Mouse (Mus musculus) heart, embryonic 11.5 days (tissue): ENCODE results near the gene Il4ra. TPM values are rescaled to one million over a fixed set of nuclear protein-coding genes. Genes with fewer than 3 reads are reported as not detected.

Experiments
- ATAC-seq: fragments of 200-750 bp; cut with Nextera tagmentation; replicated peaks from 2 replicates; pipeline ENCODE4 v1.8.0; 2017; ENCODE audit warnings: moderate library complexity; ENCODE audit not compliant: insufficient number of reproducible peaks, low FRiP score, low TSS enrichment
- H3K27ac ChIP-seq: fragments of 300-500 bp; sonication (generic); 2 replicates; pipeline ENCODE4 v1.5.1; 2014; ENCODE audit warnings: mild to moderate bottlenecking, low read depth, low read length
- H3K27me3 ChIP-seq: fragments of 300-500 bp; sonication (generic); 2 replicates; pipeline ENCODE4 v1.6.1; 2014; ENCODE audit warnings: mild to moderate bottlenecking, low read length, mixed read lengths; ENCODE audit not compliant: control insufficient read depth, insufficient read depth
- H3K36me3 ChIP-seq: fragments of 300-500 bp; sonication (generic); 2 replicates; pipeline ENCODE4 v1.6.1; 2014; ENCODE audit warnings: mild to moderate bottlenecking, low read length, moderate library complexity, mixed read lengths; ENCODE audit not compliant: control insufficient read depth, insufficient read depth
- H3K4me1 ChIP-seq: fragments of 300-500 bp; sonication (generic); 2 replicates; pipeline ENCODE4 v1.6.1; 2014; ENCODE audit warnings: low read length; ENCODE audit not compliant: control insufficient read depth, insufficient read depth
- H3K4me2 ChIP-seq: fragments of 300-500 bp; sonication (generic); 2 replicates; pipeline ENCODE4 v1.6.1; 2014; ENCODE audit warnings: mild to moderate bottlenecking, moderate library complexity
- H3K4me3 ChIP-seq: fragments of 300-500 bp; sonication (generic); 2 replicates; pipeline ENCODE4 v1.5.1; 2014; ENCODE audit warnings: low read depth, low read length
- H3K9ac ChIP-seq: fragments of 300-500 bp; sonication (generic); 2 replicates; pipeline ENCODE4 v1.6.1; 2014; ENCODE audit warnings: mild to moderate bottlenecking, low read depth, low read length, moderate library complexity
- H3K9me3 ChIP-seq: fragments of 300-500 bp; sonication (generic); replicated peaks from 2 replicates; pipeline ENCODE4 v1.6.1; 2016; ENCODE audit warnings: low read length; ENCODE audit not compliant: control insufficient read depth
- WGBS: fragments of 180-500 bp; shearing (Covaris S2); extraction: QIAGEN DNeasy Blood & Tissue Kit; methylation state at CpG from one replicate; pipeline ENCODE4 v1.1.7; 2014; ENCODE audit not compliant: insufficient replicate concordance; 5-methylcytosine and 5-hydroxymethylcytosine counted together
- polyA plus RNA-seq: library from polyadenylated mRNA; unstranded; fragments of >200 nt; fragmentation: Nextera tagmentation; extraction: Ambion mirVana; gene quantifications from 2 replicates; pipeline ENCODE4 v1.2.1, GENCODE M21; 2014

The Il4ra gene
- polyA plus RNA-seq, 1 experiment from 2014 or later: 1.6 TPM

GRCm38 (mm10) chr7:125615453-125615852 is 63.5 kb downstream of the Il4ra start:
- no peaks in the 10 kb centered on the region for H3K4me1 ChIP-seq
- no peak overlapping the region for H3K9ac ChIP-seq
- H3K4me2 ChIP-seq: no peak overlapping the region
- no peak for ATAC-seq
- H3K4me3 ChIP-seq: no peak overlapping the region
- 81% methylated on average over 7 of the region's 7 CpGs for WGBS
- no peaks in the 10 kb centered on the region for H3K36me3 ChIP-seq
- no peaks in the 10 kb centered on the region for H3K9me3 ChIP-seq
- H3K27me3 ChIP-seq: no peaks in the 10 kb centered on the region
- H3K27ac ChIP-seq: no peak overlapping the region

GRCm38 (mm10) chr7:125618016-125618415 is 66.1 kb downstream of the Il4ra start:
- Histone ChIP-seq H3K27ac (no peak overlapping the region), H3K9me3 (no peaks in the 10 kb centered on the region), H3K9ac (no peak overlapping the region), H3K36me3 (no peaks in the 10 kb centered on the region), H3K4me3 (no peak overlapping the region), H3K4me1 (no peaks in the 10 kb centered on the region), H3K4me2 (no peak overlapping the region), H3K27me3 (no peaks in the 10 kb centered on the region)
- 78% methylated on average over 7 of the region's 7 CpGs for WGBS
- no peak for ATAC-seq

- Histone ChIP-seq H3K4me3 (no peak overlapping the region), H3K27me3 (no peaks in the 10 kb centered on the region), H3K9ac (no peak overlapping the region), H3K27ac (no peak overlapping the region), H3K9me3 (no peaks in the 10 kb centered on the region), H3K4me2 (no peak overlapping the region), H3K36me3 (no peaks in the 10 kb centered on the region), H3K4me1 (no peaks in the 10 kb centered on the region; the same call in 1 of the 2 replicates)
- WGBS: 64% methylated on average over 4 of the region's 4 CpGs
- no peak for ATAC-seq
Observed at GRCm38 (mm10) chr7:125620077-125620476, 68.2 kb downstream of the Il4ra start.

- Histone ChIP-seq H3K4me3 (no peak overlapping the region), H3K27ac (no peak overlapping the region), H3K9ac (no peak overlapping the region), H3K9me3 (no peaks in the 10 kb centered on the region), H3K4me2 (no peak overlapping the region), H3K27me3 (no peaks in the 10 kb centered on the region), H3K4me1 (no peaks in the 10 kb centered on the region; the same call in 1 of the 2 replicates), H3K36me3 (no peaks in the 10 kb centered on the region)
- no peak for ATAC-seq
- WGBS: 61% methylated on average over 7 of the region's 7 CpGs
Observed at GRCm38 (mm10) chr7:125622741-125623685, 71.1 kb downstream of the Il4ra start.

- no peak overlapping the region for H3K4me2 ChIP-seq
- no peak for ATAC-seq
- H3K4me1 ChIP-seq: no peaks in the 10 kb centered on the region; the same call in 1 of the 2 replicates
- no peak overlapping the region for H3K27ac ChIP-seq
- no peaks in the 10 kb centered on the region for H3K36me3 ChIP-seq
- peaks cover 4% of the 10 kb centered on the region; the same call in 1 of the 2 replicates for H3K9me3 ChIP-seq
- H3K4me3 ChIP-seq: no peak overlapping the region
- no peak overlapping the region for H3K9ac ChIP-seq
- H3K27me3 ChIP-seq: no peaks in the 10 kb centered on the region
- WGBS: 69% methylated on average over 4 of the region's 4 CpGs
Observed at GRCm38 (mm10) chr7:125625219-125625618, 73.3 kb downstream of the Il4ra start.

- WGBS: 60% methylated on average over 7 of the region's 7 CpGs
- no peaks in the 10 kb centered on the region for H3K36me3 ChIP-seq
- H3K4me1 ChIP-seq: no peaks in the 10 kb centered on the region; the same call in 1 of the 2 replicates
- 0 out of 2 replicates have a peak overlapping the region, but pooled peaks have one; percentile 10 for H3K9ac ChIP-seq
- ATAC-seq: no peak
- peaks cover 4% of the 10 kb centered on the region; the same call in 1 of the 2 replicates for H3K9me3 ChIP-seq
- no peak overlapping the region for H3K27ac ChIP-seq
- no peaks in the 10 kb centered on the region for H3K27me3 ChIP-seq
- H3K4me3 ChIP-seq: no peak overlapping the region
- no peak overlapping the region for H3K4me2 ChIP-seq
Observed at GRCm38 (mm10) chr7:125625829-125626228, 73.9 kb downstream of the Il4ra start.

Other genes starting within 250 kb of the Il4ra start
- gene Kdm8, start 107.4 kb upstream of the Il4ra start, polyA plus RNA-seq: 7.8 and 7.9 TPM in 2 replicates
- 111 TPM in 2 replicates for gene Nsmce1, start 60.5 kb upstream of the Il4ra start, polyA plus RNA-seq
- gene Il21r, start 51.3 kb downstream of the Il4ra start, polyA plus RNA-seq: 0.10 TPM in 1 of 2 replicates, not detected in the other
- gene Gtf3c1, start 155.7 kb downstream of the Il4ra start, polyA plus RNA-seq: 32.1 and 33.2 TPM in 2 replicates
- gene D430042O09Rik, start 155.8 kb downstream of the Il4ra start, polyA plus RNA-seq: 8.7 and 9.4 TPM in 2 replicates